Mouse (Mus musculus): ENCODE data around the gene 9430015G10Rik. TPM values are rescaled to one million over a fixed set of nuclear protein-coding genes. Genes with fewer than 3 reads are reported as not detected.
"Not testable (repeated sequence)": the region's sequence is repeated elsewhere in the genome, so short reads cannot be mapped to it uniquely, and the experiment has no call there.

9430015G10Rik gene
- polyA plus RNA-seq, 1 experiment from 2014 or later = 3.9 TPM

DNA sequence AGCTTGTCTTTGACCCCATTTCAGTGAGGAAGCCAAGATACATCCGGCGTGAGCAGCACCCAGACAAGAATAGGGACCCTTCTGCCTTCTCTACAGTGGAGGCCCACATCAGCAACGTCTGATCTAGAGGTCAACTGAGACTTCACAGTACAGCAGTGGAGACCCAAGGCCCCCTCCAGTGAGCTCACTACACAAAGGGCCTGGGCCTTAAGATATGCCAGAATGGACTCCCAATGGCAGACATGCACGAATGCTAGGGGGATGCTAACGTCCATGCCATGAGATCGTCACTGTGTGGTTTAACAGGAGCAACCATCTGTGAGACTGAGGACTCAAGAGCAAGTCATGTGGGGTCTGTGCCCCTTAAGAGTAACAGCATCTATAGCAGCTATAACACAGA is 15.6 kb downstream of the 9430015G10Rik start:
- Histone ChIP-seq H3K4me3 (ENCODE audit: inconsistent target) (no peak overlapping the region), H3K27ac (no peak overlapping the region), H3K79me2 (ENCODE audit: inconsistent target) (no peaks in the 10 kb centered on the region), H3K36me3 (ENCODE audit: inconsistent target) (peaks cover 10% of the 10 kb centered on the region; the same call in 1 of the 2 replicates)
- WGBS (ENCODE audit: missing documents) = 94% methylated on average over 6 of the region's 6 CpGs

DNA sequence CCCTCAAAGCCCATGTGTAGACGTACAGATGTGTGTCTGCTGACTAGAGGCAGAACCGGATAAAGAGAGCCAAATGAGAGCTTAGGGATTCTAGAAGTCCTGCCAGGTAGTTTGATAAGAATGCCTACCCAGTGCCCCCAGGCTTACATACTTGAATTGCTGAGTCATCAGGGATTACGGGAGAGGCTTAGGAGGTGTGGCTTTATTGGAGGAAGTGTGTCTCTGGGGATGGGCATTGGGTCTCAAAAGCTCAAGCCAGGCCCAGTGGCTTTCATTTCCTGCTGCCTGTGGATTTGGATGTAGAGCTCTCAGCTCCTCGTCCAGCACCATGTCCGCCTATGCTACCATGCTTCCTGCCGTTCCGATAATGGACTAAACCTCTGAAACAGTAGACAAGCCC is 17.1 kb downstream of the 9430015G10Rik start:
- WGBS (ENCODE audit: missing documents) = 79% methylated on average over 7 of the region's 7 CpGs
- Histone ChIP-seq H3K36me3 (ENCODE audit: inconsistent target) (peaks cover 10% of the 10 kb centered on the region; the same call in 1 of the 2 replicates), H3K27ac (no peak overlapping the region), H3K79me2 (ENCODE audit: inconsistent target) (no peaks in the 10 kb centered on the region), H3K4me3 (ENCODE audit: inconsistent target) (no peak overlapping the region)

DNA sequence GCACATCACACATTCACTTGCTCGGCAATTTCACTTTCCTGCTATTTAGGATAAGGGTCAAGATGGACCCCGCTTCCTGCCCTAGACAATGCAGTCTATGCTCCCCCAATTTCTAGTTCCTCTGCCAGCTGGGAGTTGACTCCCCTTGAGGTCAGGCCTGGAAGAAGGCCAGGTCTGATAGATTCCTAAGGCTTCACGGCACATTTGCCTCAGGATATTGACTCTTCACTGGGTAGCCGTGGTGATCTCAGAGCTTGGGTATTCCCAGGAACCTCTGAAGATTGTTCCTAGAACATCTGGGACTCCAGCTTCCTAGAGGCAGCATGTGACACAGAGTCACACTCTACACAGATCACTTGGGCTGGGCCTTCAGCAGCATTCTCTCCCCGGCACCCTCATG is 19.0 kb downstream of the 9430015G10Rik start:
- no peaks in the 10 kb centered on the region for H3K79me2 ChIP-seq (ENCODE audit: inconsistent target)
- H3K4me3 ChIP-seq (ENCODE audit: inconsistent target) = no peak overlapping the region
- 88% methylated on average over 5 of the region's 5 CpGs for WGBS (ENCODE audit: missing documents)
- no peak overlapping the region for H3K27ac ChIP-seq
- H3K36me3 ChIP-seq (ENCODE audit: inconsistent target) = peaks cover 3% of the 10 kb centered on the region; the same call in 1 of the 2 replicates

DNA sequence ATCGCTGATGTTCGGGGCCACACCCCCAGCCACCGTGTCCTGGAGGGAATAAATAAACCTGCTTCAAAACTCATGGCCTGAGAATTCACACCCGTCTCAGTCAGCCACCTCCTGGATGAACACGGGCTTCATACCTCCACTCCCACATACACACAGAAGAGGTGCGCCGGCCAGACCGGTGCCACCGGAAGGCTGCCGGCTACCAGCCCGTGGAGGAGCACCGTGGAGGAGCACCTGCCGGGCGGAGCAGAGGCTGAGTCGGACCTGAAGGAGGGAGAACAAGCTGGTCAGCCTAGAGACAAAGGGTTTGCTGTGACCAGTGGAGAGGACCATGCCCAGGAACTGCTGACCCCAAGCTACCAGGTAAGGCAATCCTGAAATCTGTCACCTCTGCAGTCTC is 20.7 kb downstream of the 9430015G10Rik start, which contains the start of gene Rnf223:
Rnf223 (plus strand) TSS at position 78 of the 400 bp plus-strand sequence.
- no peaks in the 10 kb centered on the region for H3K36me3 ChIP-seq (ENCODE audit: inconsistent target)
- WGBS (ENCODE audit: missing documents) = 93% methylated on average over 15 of the region's 15 CpGs
- H3K4me3 ChIP-seq (ENCODE audit: inconsistent target) = no peak within 1 kb of the TSS
- H3K79me2 ChIP-seq (ENCODE audit: inconsistent target) = no peaks in the 10 kb centered on the region
- H3K27ac ChIP-seq = no peak within 1 kb of the TSS

DNA sequence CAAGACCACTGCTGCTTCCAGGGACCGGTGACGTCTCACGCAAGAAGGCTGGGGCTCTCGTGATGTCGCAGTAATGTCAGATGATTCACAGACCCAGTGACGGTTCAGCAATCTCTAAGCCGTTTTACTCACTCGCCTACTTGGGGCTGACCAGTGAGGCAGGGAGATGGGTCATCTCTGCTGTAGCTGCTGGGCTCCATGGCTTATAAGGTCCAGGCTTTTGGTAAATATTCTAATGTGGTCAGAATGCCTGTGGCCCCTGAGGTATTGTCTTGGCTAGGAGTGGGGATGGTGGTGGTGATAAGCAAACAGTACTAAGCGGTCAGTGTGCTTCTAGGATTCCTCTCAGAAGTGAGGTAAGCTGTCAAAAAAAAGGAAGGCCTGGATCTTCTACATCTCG is 21.2 kb downstream of the 9430015G10Rik start:
- Histone ChIP-seq H3K79me2 (ENCODE audit: inconsistent target) (no peaks in the 10 kb centered on the region), H3K27ac (no peak overlapping the region), H3K36me3 (ENCODE audit: inconsistent target) (no peaks in the 10 kb centered on the region), H3K4me3 (ENCODE audit: inconsistent target) (no peak overlapping the region)
- WGBS (ENCODE audit: missing documents) = 92% methylated on average over 10 of the region's 10 CpGs

DNA sequence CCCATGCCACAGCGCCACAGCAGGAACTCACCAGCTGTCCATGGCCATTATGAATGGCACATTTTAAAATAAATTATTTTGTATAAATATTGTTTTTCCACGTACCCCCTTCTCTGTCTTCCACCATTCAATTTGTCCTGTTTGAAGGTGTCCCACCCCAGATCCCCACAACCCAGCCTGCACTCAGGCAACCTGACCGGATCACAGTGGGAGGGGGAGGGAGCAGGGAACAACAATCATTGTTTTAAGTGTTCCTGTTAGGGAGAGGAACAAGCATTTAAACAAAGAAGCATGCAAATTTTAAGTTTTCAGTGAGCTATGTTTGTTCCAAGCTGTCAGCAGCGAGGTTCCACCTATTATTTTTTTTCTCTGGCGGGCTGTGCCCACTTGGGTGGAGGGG is 23.6 kb downstream of the 9430015G10Rik start:
- no peak overlapping the region for H3K4me3 ChIP-seq (ENCODE audit: inconsistent target)
- no peak overlapping the region for H3K27ac ChIP-seq
- WGBS (ENCODE audit: missing documents) = 76% methylated on average over 5 of the region's 5 CpGs
- H3K79me2 ChIP-seq (ENCODE audit: inconsistent target) = no peaks in the 10 kb centered on the region
- H3K36me3 ChIP-seq (ENCODE audit: inconsistent target) = no peaks in the 10 kb centered on the region

DNA sequence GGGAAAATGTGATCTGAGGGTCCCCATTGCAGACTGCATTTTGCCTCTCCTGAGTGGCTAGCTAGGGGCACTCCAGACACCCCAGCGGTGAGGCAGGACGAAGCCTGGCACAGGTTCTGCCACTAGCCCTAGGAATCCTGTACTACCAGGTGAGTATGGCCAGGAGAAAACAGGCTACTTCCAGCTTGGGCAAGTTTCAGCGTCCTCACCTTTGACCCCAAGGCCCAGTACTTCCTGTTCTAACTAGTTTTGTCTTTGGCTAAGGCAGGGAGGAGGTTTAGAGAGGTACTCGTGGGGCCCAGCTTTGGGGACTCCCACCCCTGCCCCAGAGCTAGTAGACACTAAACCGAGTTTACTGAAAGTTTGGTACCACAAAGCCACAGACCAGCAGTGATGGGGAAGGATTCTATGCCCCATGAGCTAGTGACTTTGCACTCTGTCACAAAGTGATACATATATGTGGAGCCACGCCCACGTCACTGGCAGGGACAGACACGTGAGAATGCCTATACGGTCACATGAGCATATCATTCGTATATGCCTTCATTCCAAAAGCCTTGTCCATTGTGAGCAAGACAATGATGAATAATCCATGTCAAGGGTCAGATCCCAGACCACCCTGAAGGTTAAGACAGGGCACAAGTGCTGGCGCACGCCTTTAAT is 24.3 kb downstream of the 9430015G10Rik start:
- no peak overlapping the region for H3K4me3 ChIP-seq (ENCODE audit: inconsistent target)
- H3K36me3 ChIP-seq (ENCODE audit: inconsistent target) = no peaks in the 10 kb centered on the region
- H3K27ac ChIP-seq = no peak overlapping the region
- no peaks in the 10 kb centered on the region for H3K79me2 ChIP-seq (ENCODE audit: inconsistent target)
- WGBS (ENCODE audit: missing documents) = 77% methylated on average over 12 of the region's 12 CpGs

DNA sequence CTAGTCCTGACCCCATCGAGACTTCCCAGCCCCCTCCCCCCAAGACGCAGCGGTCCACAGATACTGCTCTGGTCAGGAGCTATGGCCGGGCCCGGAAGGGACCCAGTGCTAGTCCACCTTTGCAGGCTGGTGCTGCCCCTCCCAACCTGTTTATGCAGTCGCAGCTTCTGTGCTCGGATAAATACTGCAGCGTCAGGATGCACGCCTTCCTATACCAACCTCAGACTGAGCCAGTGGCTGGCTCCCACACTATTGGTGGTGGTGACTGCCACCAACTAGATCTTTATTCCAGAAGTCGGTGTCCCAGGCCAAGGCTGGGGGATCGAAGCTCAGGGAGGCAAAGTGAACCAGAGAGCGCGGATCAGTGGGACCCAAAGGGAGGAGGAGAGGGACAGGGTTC is 25.3 kb downstream of the 9430015G10Rik start:
- H3K4me3 ChIP-seq (ENCODE audit: inconsistent target) = no peak overlapping the region
- 96% methylated on average over 11 of the region's 13 CpGs for WGBS (ENCODE audit: missing documents)
- H3K27ac ChIP-seq = no peak overlapping the region
- no peaks in the 10 kb centered on the region for H3K36me3 ChIP-seq (ENCODE audit: inconsistent target)
- H3K79me2 ChIP-seq (ENCODE audit: inconsistent target) = no peaks in the 10 kb centered on the region

DNA sequence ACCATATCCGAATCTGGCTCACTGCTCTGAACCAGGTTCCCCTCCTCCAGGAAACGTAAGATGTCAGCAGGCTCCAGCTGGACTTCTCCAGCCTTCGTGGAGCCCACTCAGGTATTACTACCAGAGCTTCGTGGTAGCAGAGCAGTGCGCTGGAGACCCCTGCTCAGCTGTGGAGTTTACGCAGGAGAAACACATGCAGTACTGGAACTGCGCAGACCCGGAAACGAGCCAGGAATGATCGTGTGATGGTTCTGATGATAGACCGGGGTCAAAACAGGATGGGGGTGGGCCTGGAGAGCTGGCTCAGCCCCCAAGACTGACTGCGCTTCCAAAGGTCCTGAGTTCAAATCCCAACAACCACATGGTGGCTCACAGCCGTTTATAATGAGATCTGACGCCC is 26.0 kb downstream of the 9430015G10Rik start:
- H3K4me3 ChIP-seq (ENCODE audit: inconsistent target) = no peak overlapping the region
- no peak overlapping the region for H3K27ac ChIP-seq
- no peaks in the 10 kb centered on the region for H3K79me2 ChIP-seq (ENCODE audit: inconsistent target)
- no peaks in the 10 kb centered on the region for H3K36me3 ChIP-seq (ENCODE audit: inconsistent target)
- WGBS (ENCODE audit: missing documents) = 89% methylated on average over 14 of the region's 14 CpGs

DNA sequence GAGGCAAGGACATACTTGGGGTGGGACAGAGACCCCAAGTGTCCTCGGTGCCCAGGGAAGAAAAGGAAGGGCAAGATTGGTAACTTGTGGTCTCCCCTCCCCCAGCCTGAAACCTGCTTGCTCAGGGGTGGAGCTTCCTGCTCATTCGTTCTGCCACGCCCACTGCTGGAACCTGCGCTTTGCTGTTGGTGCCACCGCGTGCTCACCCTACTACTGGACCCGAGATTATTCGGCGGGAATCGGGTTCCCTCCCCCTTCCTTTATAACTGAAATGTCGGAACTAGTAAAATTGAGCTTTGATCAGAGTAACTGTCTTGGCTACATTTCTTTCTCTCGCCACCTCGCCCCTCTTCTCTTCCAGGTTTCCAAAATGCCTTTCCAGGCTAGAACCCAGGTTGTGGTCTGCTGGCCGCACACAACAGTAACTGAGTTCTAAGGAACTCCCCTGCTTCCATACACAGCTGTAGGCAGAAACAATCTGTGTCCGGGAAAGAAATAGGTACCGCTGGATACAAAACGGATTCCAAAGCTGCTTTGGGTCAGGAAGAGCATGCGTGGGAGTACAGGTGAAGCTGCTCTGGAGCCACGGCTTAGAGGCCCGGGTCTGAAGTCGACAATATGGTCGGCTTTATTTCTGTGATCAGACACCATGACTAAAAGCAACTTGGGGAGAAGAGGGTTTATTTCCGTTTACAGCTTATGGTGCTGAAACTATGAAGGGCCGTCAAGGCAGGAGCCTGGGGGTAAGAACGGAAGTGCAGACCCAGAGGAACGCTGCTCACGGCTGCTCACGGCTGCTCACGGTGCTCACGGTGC is 26.7 kb downstream of the 9430015G10Rik start:
- H3K27ac ChIP-seq = no peak overlapping the region
- WGBS (ENCODE audit: missing documents) = 88% methylated on average over 25 of the region's 30 CpGs
- no peaks in the 10 kb centered on the region for H3K36me3 ChIP-seq (ENCODE audit: inconsistent target)
- no peaks in the 10 kb centered on the region for H3K79me2 ChIP-seq (ENCODE audit: inconsistent target)
- H3K4me3 ChIP-seq (ENCODE audit: inconsistent target) = no peak overlapping the region

DNA sequence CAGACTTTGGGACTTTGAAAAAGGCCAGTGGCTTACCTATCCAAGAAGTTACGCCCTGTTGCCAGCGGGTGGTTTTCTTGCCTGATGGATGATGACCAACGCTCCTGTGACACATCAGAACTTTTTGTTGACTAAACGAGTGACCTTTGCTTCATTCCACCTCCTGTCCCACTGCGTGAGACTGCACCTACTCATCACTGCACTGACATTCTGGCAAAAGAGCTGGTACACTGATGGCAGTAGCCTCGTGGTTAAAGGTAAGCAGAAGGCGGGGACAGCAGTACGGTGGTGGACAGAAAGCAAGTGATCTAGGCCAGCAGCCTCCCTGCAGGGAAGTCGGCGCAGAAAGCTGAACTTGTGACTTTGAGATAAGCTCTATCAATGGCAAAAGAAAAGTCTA is 41.1 kb downstream of the 9430015G10Rik start:
- H3K27ac ChIP-seq; H3K36me3 ChIP-seq (ENCODE audit: inconsistent target); H3K79me2 ChIP-seq (ENCODE audit: inconsistent target); H3K4me3 ChIP-seq (ENCODE audit: inconsistent target): not testable (repeated sequence)
- WGBS (ENCODE audit: missing documents) = 94% methylated on average over 9 of the region's 10 CpGs

DNA sequence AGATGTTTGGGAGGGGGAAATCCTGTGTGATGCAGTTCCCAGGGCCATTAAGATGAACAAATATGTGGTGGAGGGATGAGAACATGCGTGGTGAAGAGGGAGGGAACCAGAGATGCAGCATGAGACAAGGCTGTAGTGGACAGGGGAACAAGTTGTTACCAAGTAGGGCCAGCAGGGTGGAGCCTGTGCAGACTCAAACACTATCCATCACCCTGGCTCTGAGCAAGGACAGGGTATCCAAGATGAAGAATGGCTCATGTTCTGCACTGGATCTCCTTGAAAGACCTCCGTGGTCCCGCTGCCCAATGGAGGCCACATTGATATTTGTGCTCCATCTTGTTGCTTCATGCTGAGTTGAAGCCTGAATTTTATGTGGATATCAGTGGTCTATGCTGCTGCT is 45.0 kb downstream of the 9430015G10Rik start:
- Histone ChIP-seq H3K79me2 (ENCODE audit: inconsistent target) (no peaks in the 10 kb centered on the region), H3K4me3 (ENCODE audit: inconsistent target) (no peak overlapping the region), H3K36me3 (ENCODE audit: inconsistent target) (no peaks in the 10 kb centered on the region), H3K27ac (no peak overlapping the region)
- 100% methylated on average over 3 of the region's 3 CpGs for WGBS (ENCODE audit: missing documents)

DNA sequence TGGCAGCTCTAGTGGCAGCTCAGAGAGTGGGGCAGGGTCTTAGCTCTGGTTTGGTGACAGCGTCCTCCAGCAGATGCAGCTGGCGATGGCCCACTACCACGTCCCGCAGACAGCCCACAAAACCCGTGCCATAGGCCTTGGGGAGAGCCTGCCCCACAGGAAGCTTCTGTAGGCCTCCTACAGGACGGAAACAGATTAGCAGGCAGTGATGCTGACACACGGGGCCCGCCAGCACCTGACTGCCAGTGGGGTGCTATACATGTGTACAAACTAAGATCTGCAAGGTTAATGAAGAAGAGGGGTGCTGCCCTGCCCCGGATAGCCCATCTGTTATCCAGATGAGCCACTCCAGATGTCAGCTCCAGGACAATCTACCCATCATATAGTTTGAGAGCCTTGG is 56.7 kb downstream of the 9430015G10Rik start:
- Histone ChIP-seq H3K27ac (no peak overlapping the region), H3K4me3 (ENCODE audit: inconsistent target) (no peak overlapping the region), H3K79me2 (ENCODE audit: inconsistent target) (no peaks in the 10 kb centered on the region), H3K36me3 (ENCODE audit: inconsistent target) (no peaks in the 10 kb centered on the region)
- WGBS (ENCODE audit: missing documents) = 64% methylated on average over 9 of the region's 9 CpGs

DNA sequence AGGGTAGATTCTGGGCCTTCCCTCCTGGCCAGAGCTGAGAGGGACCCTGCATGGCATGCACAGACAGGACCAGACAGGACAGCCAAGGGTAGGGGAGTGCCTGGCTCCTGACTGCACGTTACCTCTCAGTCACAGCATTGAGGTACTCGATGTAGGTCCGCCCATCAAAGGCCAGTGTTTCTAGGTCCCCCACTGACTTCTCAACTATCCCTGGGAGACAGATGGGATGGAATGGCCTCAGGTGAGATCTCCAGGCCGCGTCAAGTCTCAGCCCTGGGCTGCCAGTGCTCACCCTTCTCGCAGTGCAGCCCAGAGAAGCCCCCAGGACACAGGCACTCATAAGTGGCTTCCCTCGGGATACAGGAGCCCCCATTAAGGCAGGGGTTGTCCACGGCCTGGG is 58.8 kb downstream of the 9430015G10Rik start:
- H3K4me3 ChIP-seq (ENCODE audit: inconsistent target) = no peak overlapping the region
- no peaks in the 10 kb centered on the region for H3K79me2 ChIP-seq (ENCODE audit: inconsistent target)
- H3K36me3 ChIP-seq (ENCODE audit: inconsistent target) = no peaks in the 10 kb centered on the region
- no peak overlapping the region for H3K27ac ChIP-seq
- 99% methylated on average over 8 of the region's 8 CpGs for WGBS (ENCODE audit: missing documents)

DNA sequence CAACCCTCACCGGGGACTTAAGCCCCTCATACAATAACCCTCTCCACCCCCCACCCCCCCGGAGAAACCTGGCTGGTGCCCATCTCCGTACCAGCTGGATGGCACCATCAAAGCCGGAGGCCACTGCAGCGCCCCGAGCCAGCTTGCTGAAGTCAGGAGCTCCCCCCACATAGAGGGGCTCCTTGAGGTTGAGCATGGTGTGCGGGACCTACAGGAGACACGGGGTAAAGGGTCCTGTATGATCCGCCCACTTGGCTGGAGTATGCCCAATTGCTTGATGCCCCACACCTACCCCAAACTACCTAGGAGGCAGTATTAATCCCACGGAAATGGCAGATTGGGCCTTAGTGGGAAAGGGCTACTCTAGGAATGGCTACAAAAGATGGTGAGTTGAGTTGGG is 59.3 kb downstream of the 9430015G10Rik start:
- H3K27ac ChIP-seq = no peak overlapping the region
- H3K79me2 ChIP-seq (ENCODE audit: inconsistent target) = no peaks in the 10 kb centered on the region
- no peak overlapping the region for H3K4me3 ChIP-seq (ENCODE audit: inconsistent target)
- H3K36me3 ChIP-seq (ENCODE audit: inconsistent target) = no peaks in the 10 kb centered on the region
- 94% methylated on average over 8 of the region's 10 CpGs for WGBS (ENCODE audit: missing documents)

All from macrophage (primary cell).